Mouse (Mus musculus) bone marrow, adult 2 months (tissue): ENCODE results near the gene 4933406M09Rik.

Source experiments
- CTCF ChIP-seq: fragments of 200-500 bp; IDR thresholded peaks from 2 replicates; pipeline ENCODE4 v1.5.1; 2011; ENCODE audit warnings: low read length, control low read depth; ENCODE audit not compliant: control insufficient read depth, insufficient read depth
- POLR2A ChIP-seq: fragments of 200-500 bp; IDR thresholded peaks from 2 replicates; pipeline ENCODE4 v1.6.1; 2011; ENCODE audit warnings: low read depth, mild to moderate bottlenecking, control low read depth, low read length, borderline replicate concordance; ENCODE audit not compliant: control insufficient read depth

- TF ChIP-seq CTCF (no peak), POLR2A (no peak)
These were observed 28.3 kb downstream of the 4933406M09Rik start for GRCm38 (mm10) chr1:134414038-134414437.
